Mouse (Mus musculus) brown adipose tissue, adult 24 weeks (tissue): ENCODE data around the gene Clec12a. TPM values are rescaled to one million over a fixed set of nuclear protein-coding genes. Genes with fewer than 3 reads are reported as not detected.
"Not testable (repeated sequence)": the region's sequence is repeated elsewhere in the genome, so short reads cannot be mapped to it uniquely, and the experiment has no call there.

Source experiments
- H3K27ac ChIP-seq: fragments of 200-500 bp; replicated peaks from 2 replicates; pipeline ENCODE4 v1.5.1; 2012; ENCODE audit warnings: low read depth, mild to moderate bottlenecking, low read length
- H3K4me1 ChIP-seq: fragments of 200-500 bp; 2 replicates; pipeline ENCODE4 v1.6.1; 2012; ENCODE audit warnings: low read length, mixed read lengths; ENCODE audit not compliant: control insufficient read depth, insufficient read depth, insufficient read length
- H3K4me3 ChIP-seq: fragments of 200-500 bp; 2 replicates; pipeline ENCODE4 v1.5.1; 2012; ENCODE audit warnings: low read depth, mild to moderate bottlenecking, low read length, moderate library complexity; ENCODE audit not compliant: insufficient read depth
- polyA plus RNA-seq: library from polyadenylated mRNA; stranded (reverse); fragments of >200 nt; gene quantifications from 2 replicates; pipeline ENCODE4 v1.2.4, GENCODE M21; 2012; ENCODE audit not compliant: missing spikeins, insufficient read depth, insufficient read length

Gene Clec12a
- 2.7 and 6.3 TPM in 2 replicates for polyA plus RNA-seq

DNA sequence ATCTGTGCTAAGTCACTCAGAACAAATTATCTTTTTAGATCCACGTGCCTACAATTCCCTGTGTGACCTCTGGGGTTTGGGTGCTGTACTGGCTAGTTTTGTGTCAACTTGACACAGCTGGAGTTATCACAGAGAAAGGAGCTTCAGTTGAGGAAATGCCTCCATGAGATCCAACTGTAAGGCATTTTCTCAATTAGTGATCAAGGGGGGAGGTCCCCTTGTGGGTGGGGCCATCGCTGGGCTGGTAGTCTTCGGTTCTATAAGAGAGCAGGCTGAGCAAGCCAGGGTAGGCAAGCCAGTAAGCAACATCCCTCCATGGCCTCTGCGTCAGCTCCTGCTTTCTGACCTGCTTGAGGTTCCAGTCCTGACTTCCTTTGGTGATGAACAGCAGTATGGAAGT lies at the start of gene Clec12a:
Gene Clec12a (plus strand): TSS at position 301 of the 400 bp plus-strand sequence.
- not testable (repeated sequence) for H3K27ac ChIP-seq, H3K4me3 ChIP-seq, H3K4me1 ChIP-seq

DNA sequence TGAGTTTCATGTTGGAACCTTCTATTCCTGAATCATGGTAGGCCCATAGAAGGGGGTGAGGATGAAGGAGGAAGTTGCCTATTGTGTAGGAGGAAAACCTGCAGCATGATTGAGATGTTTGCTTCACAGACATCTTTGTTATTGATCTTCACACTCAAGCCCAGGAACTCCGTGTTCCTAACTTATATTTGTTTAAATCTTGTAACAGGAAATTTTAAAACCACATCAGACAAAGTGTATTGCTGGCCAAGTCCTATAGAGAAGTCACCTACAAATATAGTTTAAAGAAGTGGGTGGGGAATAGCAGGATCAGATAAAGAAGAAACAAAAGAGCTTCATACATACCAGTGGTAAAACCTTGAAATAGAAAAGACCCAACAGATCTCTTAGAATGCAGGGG lies 38.3 kb upstream of the Clec12a start:
- H3K27ac ChIP-seq = no peak overlapping the region
- H3K4me3 ChIP-seq = no peak overlapping the region
- no peaks in the 10 kb centered on the region for H3K4me1 ChIP-seq

DNA sequence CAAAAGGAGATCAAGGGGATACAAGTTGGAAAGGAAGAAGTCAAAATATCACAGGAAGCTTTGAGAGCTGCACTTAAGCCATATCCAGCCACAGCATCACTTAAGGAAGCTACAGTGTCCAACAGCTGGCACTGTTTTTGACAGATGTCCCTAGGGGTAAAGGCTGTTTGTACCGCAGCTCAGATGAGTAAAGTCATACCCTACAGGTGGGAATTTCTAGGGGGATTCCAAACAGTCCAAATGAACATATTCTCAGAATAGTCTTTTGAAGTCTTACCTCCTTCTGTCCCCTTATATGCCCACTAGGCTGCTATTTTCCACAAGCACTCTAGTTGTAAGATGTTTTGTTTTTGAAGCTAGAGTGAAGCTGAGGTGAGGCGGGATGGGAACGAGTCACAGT lies 30.0 kb upstream of the Clec12a start:
- no peak overlapping the region for H3K27ac ChIP-seq
- H3K4me3 ChIP-seq = no peak overlapping the region
- H3K4me1 ChIP-seq = no peaks in the 10 kb centered on the region

DNA sequence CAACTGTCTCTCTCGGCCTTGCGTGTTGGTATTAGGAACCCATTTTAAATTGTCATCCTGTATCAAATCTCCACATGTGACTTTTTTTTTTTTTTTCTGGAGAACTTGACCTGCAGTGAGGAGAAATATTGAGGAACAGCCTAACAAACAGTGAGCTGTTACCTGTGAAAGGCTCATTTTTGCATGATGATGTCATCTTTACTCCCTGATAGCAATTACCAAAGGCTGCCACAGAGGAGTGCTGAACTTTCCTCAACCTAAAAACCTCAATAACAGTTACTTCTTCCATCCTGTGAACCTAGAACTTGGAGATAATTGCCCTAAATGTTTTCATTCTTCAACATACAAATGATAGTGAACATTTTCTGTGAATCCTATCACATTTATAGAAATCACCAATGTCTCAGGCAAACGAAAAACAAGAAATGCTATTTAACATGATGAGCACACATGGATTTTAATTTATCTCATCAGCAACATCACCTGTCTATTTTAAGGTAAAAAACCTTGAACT lies 27.8 kb upstream of the Clec12a start:
- H3K4me3 ChIP-seq = no peak overlapping the region
- H3K4me1 ChIP-seq = no peaks in the 10 kb centered on the region
- no peak overlapping the region for H3K27ac ChIP-seq

DNA sequence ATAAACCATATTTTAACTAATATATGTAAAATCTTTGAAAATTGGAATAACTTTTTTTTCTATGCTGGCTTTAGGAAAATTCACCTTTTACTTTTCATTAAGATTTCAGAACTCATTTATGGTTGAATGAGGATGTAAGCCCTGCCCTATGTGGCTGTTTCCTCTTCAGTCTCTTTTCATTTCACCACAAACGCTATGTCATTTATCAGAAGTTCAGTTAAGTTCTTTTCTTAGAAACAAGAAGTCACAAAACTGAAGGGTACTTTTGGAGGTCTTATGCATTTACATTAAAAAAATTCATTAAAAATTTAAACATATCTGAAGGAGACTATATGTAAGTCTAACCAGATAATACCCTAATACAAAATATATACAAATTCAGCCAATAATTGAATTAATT lies 26.8 kb upstream of the Clec12a start:
- Histone ChIP-seq H3K4me1 (no peaks in the 10 kb centered on the region), H3K4me3 (no peak overlapping the region), H3K27ac (no peak overlapping the region)

DNA sequence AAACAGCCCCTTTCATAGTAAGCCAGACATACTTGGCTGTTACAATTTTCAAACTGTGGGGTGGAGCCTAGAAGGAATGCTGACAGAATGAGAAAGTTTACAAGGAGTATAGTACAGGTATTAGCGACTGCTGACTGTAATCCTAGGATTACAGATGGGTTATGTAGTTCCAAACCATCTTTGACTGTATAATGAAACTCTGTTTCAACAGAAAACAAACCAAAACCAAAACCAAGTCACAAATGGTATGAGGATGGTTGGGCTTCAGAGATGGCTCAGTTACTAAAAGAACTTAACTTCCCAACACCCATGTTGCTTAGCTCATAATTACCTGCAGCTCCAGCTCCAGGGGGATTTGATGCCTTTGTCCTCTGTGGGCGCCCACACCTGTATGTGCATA lies 26.0 kb upstream of the Clec12a start:
- Histone ChIP-seq H3K4me1 (no peaks in the 10 kb centered on the region), H3K4me3 (no peak overlapping the region), H3K27ac (no peak overlapping the region)

DNA sequence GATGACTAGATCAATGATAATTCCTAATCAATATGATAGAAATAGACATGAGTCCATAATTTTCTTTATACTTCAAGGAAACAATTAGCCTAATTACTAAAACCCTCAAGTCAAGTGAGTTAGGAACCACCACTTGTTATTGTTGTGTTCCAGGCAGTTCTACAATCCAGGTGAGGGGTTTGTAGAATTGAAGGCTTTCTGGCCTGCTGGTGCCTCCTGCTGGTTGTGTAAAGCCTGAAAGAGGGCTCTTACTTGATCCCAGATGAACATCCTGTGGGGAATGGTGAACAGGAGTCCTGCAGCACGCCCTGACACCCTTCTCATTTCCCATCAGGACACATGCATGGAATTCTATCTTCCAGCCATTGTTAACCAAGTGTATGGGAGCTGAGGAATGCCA lies 24.1 kb upstream of the Clec12a start:
- Histone ChIP-seq H3K4me3 (no peak overlapping the region), H3K4me1 (no peaks in the 10 kb centered on the region), H3K27ac (no peak overlapping the region)

DNA sequence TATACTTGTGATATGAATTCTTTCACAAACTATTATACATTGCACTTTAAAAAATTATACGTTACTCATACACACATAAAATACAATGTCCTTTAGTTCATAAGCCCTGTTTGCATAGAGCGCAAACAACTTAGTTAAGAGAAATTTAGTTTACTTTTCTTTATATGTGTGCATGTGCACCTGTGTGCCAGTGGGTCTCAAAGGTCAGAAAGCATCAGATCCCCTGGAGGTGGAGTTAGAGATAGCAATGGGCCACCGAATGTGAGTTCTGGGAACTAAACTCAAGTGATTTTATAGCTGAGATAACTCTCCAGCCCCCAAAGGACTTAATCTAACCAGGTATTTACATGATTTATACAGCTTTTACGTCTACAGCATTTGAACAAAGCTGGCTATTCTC lies 23.2 kb upstream of the Clec12a start:
- Histone ChIP-seq H3K4me1 (no peaks in the 10 kb centered on the region), H3K4me3 (no peak overlapping the region), H3K27ac (no peak overlapping the region)

DNA sequence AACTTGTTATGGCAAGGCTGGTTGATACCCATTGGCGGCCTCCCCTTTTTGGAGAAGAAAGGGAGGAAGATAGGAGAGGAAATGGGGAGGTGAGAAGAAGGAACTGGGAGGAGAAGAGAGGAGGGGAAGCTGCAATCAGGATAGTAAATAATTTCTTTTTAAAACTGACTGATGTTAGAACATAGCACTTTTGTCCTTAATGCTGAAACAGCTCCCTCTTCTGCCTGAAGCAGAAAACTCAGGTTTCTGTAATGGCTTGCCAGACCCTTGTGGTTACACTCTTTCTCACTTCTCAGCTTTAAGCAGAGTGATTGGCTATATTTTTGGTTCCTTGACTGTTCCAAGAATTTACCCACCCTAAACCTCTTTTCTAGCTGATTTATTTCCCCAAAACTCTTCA lies 16.5 kb upstream of the Clec12a start:
- no peak overlapping the region for H3K27ac ChIP-seq

DNA sequence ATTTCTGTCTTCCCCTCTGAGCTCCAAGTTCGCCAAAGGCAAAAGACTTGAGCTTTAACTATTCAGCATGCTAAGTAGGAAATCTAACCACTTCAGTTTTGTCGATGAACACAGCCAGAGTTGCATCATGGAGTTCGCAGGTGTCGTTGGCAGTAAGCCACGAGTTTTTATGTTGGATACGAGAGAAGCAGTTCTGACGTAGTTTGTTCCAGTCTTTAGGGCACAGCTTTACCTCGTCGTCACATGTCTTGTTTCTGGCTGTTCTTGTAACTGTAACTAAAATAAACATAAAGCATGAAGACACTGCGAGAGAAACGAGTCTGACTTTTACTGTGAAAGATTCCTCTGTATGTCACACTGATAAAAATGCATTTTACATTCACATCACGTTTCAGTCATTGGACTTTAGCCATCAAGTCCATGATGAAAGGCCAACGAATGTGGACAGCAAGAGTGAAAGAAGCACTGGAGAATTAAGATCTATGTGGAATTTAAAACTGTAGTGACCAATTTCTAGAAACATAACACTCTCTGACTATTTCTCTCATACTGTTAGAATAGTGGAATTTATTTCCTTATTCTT lies 15.8 kb upstream of the Clec12a start:
- no peak overlapping the region for H3K4me3 ChIP-seq
- no peaks in the 10 kb centered on the region for H3K4me1 ChIP-seq
- no peak overlapping the region for H3K27ac ChIP-seq

More for the DNA sequence above, 16.5 kb upstream of the Clec12a start:
- H3K4me1 ChIP-seq = no peaks in the 10 kb centered on the region
- H3K4me3 ChIP-seq = no peak overlapping the region

DNA sequence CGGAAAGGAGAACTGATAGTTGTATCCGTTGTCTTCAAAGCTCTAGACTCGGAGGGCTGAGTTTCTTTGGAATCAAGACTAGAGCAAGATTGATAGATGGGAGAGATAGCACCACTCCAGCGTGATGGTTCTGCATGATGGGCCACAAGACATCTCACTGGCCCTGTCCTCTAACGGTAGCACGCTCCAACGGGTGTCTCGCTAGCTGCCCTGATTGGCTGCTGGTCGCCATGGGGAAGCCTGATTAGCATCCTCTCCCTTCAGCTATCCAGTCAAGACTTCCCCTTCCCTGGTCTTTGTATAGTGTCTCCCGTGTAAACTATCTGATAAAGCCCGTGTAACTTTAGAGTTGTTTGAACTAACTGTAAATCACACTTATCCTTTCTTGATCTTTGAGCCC lies 10.9 kb upstream of the Clec12a start, which contains the start of gene 4922502D21Rik:
Gene 4922502D21Rik (minus strand): TSS at position 187 of the 400 bp plus-strand sequence.
- H3K4me1 ChIP-seq = no peaks in the 10 kb centered on the region
- no peak within 1 kb of the TSS for H3K27ac ChIP-seq
- H3K4me3 ChIP-seq = no peak within 1 kb of the TSS

DNA sequence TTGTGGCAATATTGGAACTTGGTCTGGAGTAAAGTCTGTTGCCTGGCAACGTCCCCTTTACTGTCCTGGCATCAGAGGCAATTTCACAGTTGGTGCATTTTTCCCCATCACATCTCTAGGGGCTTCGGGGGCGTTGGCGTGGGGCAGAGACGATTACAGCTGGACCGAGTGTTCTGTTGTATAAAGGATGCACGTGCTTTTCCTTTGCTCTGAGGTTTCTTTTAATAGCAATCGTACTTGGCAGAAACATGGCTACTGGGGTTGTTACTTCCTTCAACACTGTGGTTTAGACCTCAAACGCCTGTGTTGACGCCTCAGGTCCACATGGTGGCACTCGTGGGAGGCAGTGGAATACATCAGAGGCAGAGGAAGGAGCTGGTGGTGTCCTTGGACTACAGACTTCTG lies 8.8 kb upstream of the Clec12a start:
- H3K4me1 ChIP-seq = no peaks in the 10 kb centered on the region
- no peak overlapping the region for H3K4me3 ChIP-seq
- no peak overlapping the region for H3K27ac ChIP-seq

DNA sequence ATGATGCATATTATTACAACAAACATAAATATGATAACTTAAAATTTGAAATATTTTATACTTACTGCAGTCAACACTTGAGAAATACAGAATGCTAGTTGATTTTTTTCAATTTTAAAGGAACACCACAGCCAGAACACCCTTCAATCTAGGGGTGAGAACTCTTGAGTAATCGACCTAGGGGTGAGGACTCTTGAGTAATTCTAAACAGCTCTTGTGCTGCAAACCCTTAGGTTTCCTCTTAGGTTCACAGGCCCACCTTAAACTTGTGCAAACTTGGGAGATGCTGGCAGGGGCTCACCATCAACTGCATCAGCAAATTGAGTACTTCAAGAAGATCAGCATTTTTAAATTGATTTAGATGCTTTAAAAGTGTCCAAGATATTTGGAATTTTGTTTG lies 4.7 kb upstream of the Clec12a start:
- H3K4me3 ChIP-seq = no peak overlapping the region
- H3K27ac ChIP-seq = no peak overlapping the region
- no peaks in the 10 kb centered on the region for H3K4me1 ChIP-seq

DNA sequence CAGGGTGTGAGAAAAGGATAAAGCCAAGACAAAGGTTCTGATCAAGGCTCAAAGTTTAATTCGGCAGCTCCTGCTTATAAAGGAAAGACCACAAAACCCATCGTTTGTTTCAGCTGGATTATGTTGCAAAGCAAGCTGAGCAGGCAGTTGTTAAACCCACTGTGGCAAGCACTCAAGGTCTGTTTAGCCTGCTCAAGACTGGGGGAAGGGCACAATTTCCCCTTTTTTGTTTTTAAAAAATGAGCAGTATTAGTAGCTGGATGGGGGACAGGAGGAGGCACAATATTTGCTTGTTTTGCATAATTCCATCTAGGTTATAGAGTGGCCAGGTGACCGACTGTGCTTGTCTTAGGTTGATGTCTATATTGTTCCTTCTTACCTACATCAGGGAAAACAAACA lies 1.9 kb downstream of the Clec12a start:
- no peak overlapping the region for H3K27ac ChIP-seq
- H3K4me1 ChIP-seq = no peaks in the 10 kb centered on the region
- H3K4me3 ChIP-seq = no peak overlapping the region

DNA sequence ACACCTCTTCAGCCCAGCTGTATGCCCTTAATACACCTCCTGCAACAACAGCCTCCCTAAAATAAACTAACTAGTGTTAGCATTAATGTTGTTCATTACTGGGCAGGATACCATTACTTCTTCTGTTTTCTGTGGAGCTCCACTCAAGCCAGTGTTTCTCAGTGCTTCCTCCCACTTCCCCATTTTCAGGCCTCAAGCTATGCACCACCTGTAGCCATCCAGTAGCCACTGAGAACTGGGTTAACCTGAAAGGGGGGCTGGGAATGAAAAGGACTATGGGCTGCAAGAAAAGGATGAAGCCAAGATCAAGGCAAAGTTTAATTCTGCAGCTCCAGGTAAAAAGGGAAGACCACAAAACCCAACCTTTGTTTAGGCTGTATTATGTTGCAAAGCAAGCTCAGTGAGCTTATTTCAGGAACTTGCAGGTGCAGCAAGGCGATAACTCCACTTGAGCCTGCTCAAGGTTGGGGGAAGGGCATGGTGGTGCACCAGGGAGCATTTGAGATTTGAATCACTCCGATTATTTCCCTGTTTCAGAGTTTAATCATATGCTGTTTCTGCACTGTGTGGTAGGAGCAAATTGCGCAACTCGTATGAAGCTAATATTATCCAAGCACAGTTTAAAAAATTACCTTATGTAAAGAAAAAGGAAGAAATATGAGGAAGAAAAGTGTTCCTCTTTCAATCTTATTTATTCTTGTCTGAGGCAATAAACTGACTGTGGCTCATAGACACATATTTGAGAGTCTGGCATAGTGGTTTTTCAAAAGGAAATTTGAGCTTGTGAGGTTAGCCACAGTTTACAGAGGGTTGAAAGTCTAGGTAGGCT lies 7.2 kb downstream of the Clec12a start:
- H3K27ac ChIP-seq = peak overlapping the region; percentile 31
- no peaks in the 10 kb centered on the region for H3K4me1 ChIP-seq
- H3K4me3 ChIP-seq = no peak overlapping the region

DNA sequence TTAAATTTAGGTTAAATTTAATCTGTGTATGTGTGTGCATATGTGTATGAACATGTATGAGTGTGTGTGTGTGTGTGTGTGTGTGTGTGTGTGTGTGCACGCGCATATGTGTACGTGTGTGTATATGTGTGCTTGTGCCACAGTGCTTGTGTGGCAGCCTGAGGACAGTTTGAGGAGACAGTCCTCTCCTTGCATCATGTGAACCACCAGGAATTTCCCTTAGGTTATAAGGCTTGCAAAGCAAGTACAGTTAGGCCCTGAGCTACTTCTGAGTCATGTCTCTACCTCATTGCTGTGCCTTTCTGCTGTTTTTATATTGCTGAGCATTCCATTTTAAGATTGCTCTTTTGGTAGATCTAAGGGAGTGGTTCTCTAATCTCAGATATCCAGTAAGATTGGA lies 8.6 kb downstream of the Clec12a start:
- no peaks in the 10 kb centered on the region for H3K4me1 ChIP-seq

More for the DNA sequence above, 8.6 kb downstream of the Clec12a start:
- H3K4me3 ChIP-seq = no peak overlapping the region
- H3K27ac ChIP-seq = peak overlapping the region; percentile 8; the same call in 1 of the 2 replicates
